ENCODE assay signal across 8 mouse cellular contexts in genomic region chr10:81364666-81365065, GRCm38 (mm10). TPM values are rescaled to one million over a fixed set of nuclear protein-coding genes. Genes with fewer than 3 reads are reported as not detected.
DNase-seq lines count a peak whose midpoint lies in the region; ATAC-seq and TF ChIP-seq lines count a peak whose summit lies in the region.

No protein-coding gene starts in this region.

- H3K9ac ChIP-seq in embryonic facial prominence, embryonic 15.5 days: peak overlapping the region; percentile 15; the same call in 1 of the 2 replicates
- no peak overlapping the region for H3K9ac ChIP-seq in hindbrain, postnatal 0 days (replicated peaks; ENCODE audit: low read length)
- peak overlapping the region; percentile 36; the same call in 1 of the 2 replicates for H3K9ac ChIP-seq in midbrain, embryonic 14.5 days (replicated peaks; ENCODE audit: low read length)

- ATAC-seq in embryonic facial prominence, embryonic 15.5 days (ENCODE audit: insufficient number of reproducible peaks, low FRiP score, low TSS enrichment, low read depth): no peak
- no peak for ATAC-seq in hindbrain, postnatal 0 days
- no peak for ATAC-seq in midbrain, embryonic 14.5 days (ENCODE audit: low FRiP score, low TSS enrichment)
- no peak for ATAC-seq in inflammation-experienced regulatory T-cells, adult 6 months
- no peak for ATAC-seq in cerebellum, adult (ENCODE audit: insufficient number of reproducible peaks, low FRiP score, low TSS enrichment)

- H3K36me3 ChIP-seq in embryonic facial prominence, embryonic 15.5 days: peaks cover 40% of the 10 kb centered on the region
- peaks cover 31% of the 10 kb centered on the region for H3K36me3 ChIP-seq in hindbrain, postnatal 0 days (ENCODE audit: insufficient read depth, low read length)
- peaks cover 37% of the 10 kb centered on the region for H3K36me3 ChIP-seq in midbrain, embryonic 14.5 days (ENCODE audit: control insufficient read depth, insufficient read depth, low read length)

- peak overlapping the region; percentile 34 for H3K4me3 ChIP-seq in embryonic facial prominence, embryonic 15.5 days (replicated peaks)
- H3K4me3 ChIP-seq in hindbrain, postnatal 0 days (ENCODE audit: low read length): no peak overlapping the region
- peak overlapping the region; percentile 23; the same call in 1 of the 2 replicates for H3K4me3 ChIP-seq in midbrain, embryonic 14.5 days (replicated peaks; ENCODE audit: low read depth, low read length)

- no peaks in the 10 kb centered on the region for H3K9me3 ChIP-seq in embryonic facial prominence, embryonic 15.5 days (replicated peaks)
- H3K9me3 ChIP-seq in hindbrain, postnatal 0 days (ENCODE audit: low read length): no peaks in the 10 kb centered on the region
- no peaks in the 10 kb centered on the region for H3K9me3 ChIP-seq in midbrain, embryonic 14.5 days (ENCODE audit: control insufficient read depth, low read length)

- H3K27me3 ChIP-seq in embryonic facial prominence, embryonic 15.5 days: peaks cover 28% of the 10 kb centered on the region
- no peaks in the 10 kb centered on the region for H3K27me3 ChIP-seq in hindbrain, postnatal 0 days (ENCODE audit: insufficient read depth, low read length)
- H3K27me3 ChIP-seq in midbrain, embryonic 14.5 days (ENCODE audit: control insufficient read depth, insufficient read depth, low read length): peaks cover 14% of the 10 kb centered on the region; the same call in 1 of the 2 replicates

- no peak overlapping the region for H3K27ac ChIP-seq in embryonic facial prominence, embryonic 15.5 days (replicated peaks)
- no peak overlapping the region for H3K27ac ChIP-seq in hindbrain, postnatal 0 days
- H3K27ac ChIP-seq in midbrain, embryonic 14.5 days (replicated peaks; ENCODE audit: low read depth, low read length): no peak overlapping the region

- peaks cover 47% of the 10 kb centered on the region for H3K4me1 ChIP-seq in embryonic facial prominence, embryonic 15.5 days
- H3K4me1 ChIP-seq in hindbrain, postnatal 0 days (ENCODE audit: insufficient read depth, low read length): 0 out of 2 replicates have a peak, but pooled peaks cover 5% of the 10 kb centered on the region
- H3K4me1 ChIP-seq in midbrain, embryonic 14.5 days (ENCODE audit: control insufficient read depth, insufficient read depth, low read length): peaks cover 20% of the 10 kb centered on the region

- no peak for TF ChIP-seq CTCF in hindbrain, postnatal 0 days (IDR thresholded peaks at IDR 0.05; ENCODE audit: low read depth)

- DNase-seq in gastrocnemius, postnatal 14 days: peak; percentile 50
- no peak for DNase-seq in gastrocnemius, adult 18-20 months (ENCODE audit: low spot score)
- DNase-seq in hindbrain, postnatal 0 days (ENCODE audit: low spot score): no peak
- peak; percentile 38 for DNase-seq in midbrain, embryonic 14.5 days
- no peak for DNase-seq in frontal cortex, postnatal 10 days (ENCODE audit: low spot score in 2 of 2)

- intact Hi-C loops in gastrocnemius, postnatal 14 days (cut with DNase I; ENCODE audit: low total_unique reads): no loop called here

- 16% methylated on average over 28 of the region's 28 CpGs for WGBS in embryonic facial prominence, embryonic 15.5 days
- WGBS in hindbrain, postnatal 0 days: 19% methylated on average over 28 of the region's 28 CpGs
- 12% methylated on average over 28 of the region's 28 CpGs for WGBS in midbrain, embryonic 14.5 days

- peak overlapping the region; percentile 53 for H3K4me2 ChIP-seq in embryonic facial prominence, embryonic 15.5 days (replicated peaks)
- H3K4me2 ChIP-seq in hindbrain, postnatal 0 days (ENCODE audit: low read depth, low read length): peak overlapping the region; percentile 43
- peak overlapping the region; percentile 53 for H3K4me2 ChIP-seq in midbrain, embryonic 14.5 days (ENCODE audit: low read length)

RNA-seq across cellular contexts. Expression of gene 4930404N11Rik, which starts 0.9 kb away (rescaled TPM):
- under 1 TPM; 0.37 to 0.42 TPM for total RNA-seq in gastrocnemius, postnatal 14 days (2021)
- total RNA-seq in gastrocnemius, adult 18-20 months (2021): under 1 TPM; 0.23 to 0.66 TPM
- polyA plus RNA-seq in embryonic facial prominence, embryonic 15.5 days (2015; fragmentation: Nextera tagmentation; extraction: Ambion mirVana): 0.73 and 1.3 TPM in 2 replicates
- total RNA-seq in hindbrain, postnatal 0 days (2014; rRNA removed): not detected in 2 replicates
- polyA plus RNA-seq in hindbrain, postnatal 0 days (2015; fragmentation: Nextera tagmentation; extraction: Ambion mirVana): 0.25 and 0.99 TPM in 2 replicates
- polyA plus RNA-seq in midbrain, embryonic 14.5 days (2014; fragmentation: Nextera tagmentation; extraction: Ambion mirVana): 0.32 and 0.37 TPM in 2 replicates
- 1 to 10 TPM in 1 of 3 experiments, under 1 TPM in 2; 0.26 to 1.7 (median 0.96) TPM for polyA plus RNA-seq in inflammation-experienced regulatory T-cells, adult 6 months (2017; shearing (Covaris generic))

RNA-seq across cellular contexts. Expression of gene Mfsd12, which starts 7.4 kb away (rescaled TPM):
- 1 to 10 TPM; 3.7 to 4.0 TPM for total RNA-seq in gastrocnemius, postnatal 14 days (2021)
- total RNA-seq in gastrocnemius, adult 18-20 months (2021): 1 to 10 TPM; 2.3 to 2.8 TPM
- polyA plus RNA-seq in embryonic facial prominence, embryonic 15.5 days (2015; fragmentation: Nextera tagmentation; extraction: Ambion mirVana): 15.8 and 16.2 TPM in 2 replicates
- total RNA-seq in hindbrain, postnatal 0 days (2014; rRNA removed): 34.4 and 38.1 TPM in 2 replicates
- 13.6 TPM in 2 replicates for polyA plus RNA-seq in hindbrain, postnatal 0 days (2015; fragmentation: Nextera tagmentation; extraction: Ambion mirVana)
- polyA plus RNA-seq in midbrain, embryonic 14.5 days (2014; fragmentation: Nextera tagmentation; extraction: Ambion mirVana): 5.9 and 9.2 TPM in 2 replicates
- 1 to 10 TPM; 1.6 to 2.1 (median 1.9) TPM for polyA plus RNA-seq in inflammation-experienced regulatory T-cells, adult 6 months (2017; shearing (Covaris generic))

RNA-seq across cellular contexts. Expression of gene Fzr1, which starts 13.7 kb away (rescaled TPM):
- total RNA-seq in gastrocnemius, postnatal 14 days (2021): 10 to 100 TPM; 11.9 to 15.4 TPM
- total RNA-seq in gastrocnemius, adult 18-20 months (2021): 10 to 100 TPM; 15.3 to 15.4 TPM
- 98.8 and 102 TPM in 2 replicates for polyA plus RNA-seq in embryonic facial prominence, embryonic 15.5 days (2015; fragmentation: Nextera tagmentation; extraction: Ambion mirVana)
- 106 and 118 TPM in 2 replicates for total RNA-seq in hindbrain, postnatal 0 days (2014; rRNA removed)
- 131 and 134 TPM in 2 replicates for polyA plus RNA-seq in hindbrain, postnatal 0 days (2015; fragmentation: Nextera tagmentation; extraction: Ambion mirVana)
- 122 and 146 TPM in 2 replicates for polyA plus RNA-seq in midbrain, embryonic 14.5 days (2014; fragmentation: Nextera tagmentation; extraction: Ambion mirVana)
- polyA plus RNA-seq in inflammation-experienced regulatory T-cells, adult 6 months (2017; shearing (Covaris generic)): 10 to 100 TPM; 10.7 to 27.1 (median 13.4) TPM

RNA-seq across cellular contexts. Expression of gene Hmg20b, which starts 14.4 kb away (rescaled TPM):
- 10 to 100 TPM; 24.3 to 25.8 TPM for total RNA-seq in gastrocnemius, postnatal 14 days (2021)
- 10 to 100 TPM; 14.7 to 19.6 TPM for total RNA-seq in gastrocnemius, adult 18-20 months (2021)
- 94.7 and 96.1 TPM in 2 replicates for polyA plus RNA-seq in embryonic facial prominence, embryonic 15.5 days (2015; fragmentation: Nextera tagmentation; extraction: Ambion mirVana)
- 20.8 and 28.5 TPM in 2 replicates for total RNA-seq in hindbrain, postnatal 0 days (2014; rRNA removed)
- polyA plus RNA-seq in hindbrain, postnatal 0 days (2015; fragmentation: Nextera tagmentation; extraction: Ambion mirVana): 36.8 and 41.1 TPM in 2 replicates
- 30.6 and 36.5 TPM in 2 replicates for polyA plus RNA-seq in midbrain, embryonic 14.5 days (2014; fragmentation: Nextera tagmentation; extraction: Ambion mirVana)
- 10 to 100 TPM; 17.1 to 20.4 (median 17.8) TPM for polyA plus RNA-seq in inflammation-experienced regulatory T-cells, adult 6 months (2017; shearing (Covaris generic))

RNA-seq across cellular contexts. Expression of gene Dohh, which starts 19.6 kb away (rescaled TPM):
- 10 to 100 TPM; 38.6 to 39.8 TPM for total RNA-seq in gastrocnemius, postnatal 14 days (2021)
- total RNA-seq in gastrocnemius, adult 18-20 months (2021): 10 to 100 TPM; 41.1 to 44.1 TPM
- 83.1 and 85.2 TPM in 2 replicates for polyA plus RNA-seq in embryonic facial prominence, embryonic 15.5 days (2015; fragmentation: Nextera tagmentation; extraction: Ambion mirVana)
- total RNA-seq in hindbrain, postnatal 0 days (2014; rRNA removed): 146 TPM in 2 replicates
- polyA plus RNA-seq in hindbrain, postnatal 0 days (2015; fragmentation: Nextera tagmentation; extraction: Ambion mirVana): 111 and 114 TPM in 2 replicates
- polyA plus RNA-seq in midbrain, embryonic 14.5 days (2014; fragmentation: Nextera tagmentation; extraction: Ambion mirVana): 59.5 and 79.6 TPM in 2 replicates
- 10 to 100 TPM in 2 of 3 experiments, 1 to 10 TPM in 1; 9.2 to 17.9 (median 10.9) TPM for polyA plus RNA-seq in inflammation-experienced regulatory T-cells, adult 6 months (2017; shearing (Covaris generic))

Comparison
In these comparisons a context has a peak if more than half of its experiments do, and no peak if none do; other contexts are left out.
1. DNase-seq: peak in gastrocnemius, postnatal 14 days (single experiment) and midbrain, embryonic 14.5 days (single experiment); none in gastrocnemius, adult 18-20 months (single experiment), hindbrain, postnatal 0 days (single experiment) and frontal cortex, postnatal 10 days (0 of 2).
2. Peak in every context shown above with its lines, with median percentiles within 50 percentile points of each other: H3K4me2 ChIP-seq.